Mouse (Mus musculus): ENCODE data around the gene Gm49416.
"Not testable (repeated sequence)": the region's sequence is repeated elsewhere in the genome, so short reads cannot be mapped to it uniquely, and the experiment has no call there.

The Gm49416 gene

GRCm38 (mm10) chr19:8888511-8889385 lies at the start of gene Gm49416, which contains the start of gene 1810009A15Rik:
Gene Gm49416, plus strand, starts transcription at chr19:8888926.
Gene 1810009A15Rik, plus strand, starts transcription at chr19:8888853.
- DNase-seq (ENCODE audit: low spot score in 2 of 2), result peak; percentile 86 to 95

- DNase-seq (ENCODE audit: low spot score in 2 of 2), result no peak
Observed at GRCm38 (mm10) chr19:8839103-8839907, 49.4 kb upstream of the Gm49416 start, which contains the start of gene Gng3. Gene Gng3, minus strand, starts transcription at chr19:8839194.

GRCm38 (mm10) chr19:8839908-8840791 lies 48.6 kb upstream of the Gm49416 start:
- DNase-seq (ENCODE audit: low spot score in 2 of 2), result peak; percentile 65 to 84

GRCm38 (mm10) chr19:8841012-8841411 lies 47.7 kb upstream of the Gm49416 start:
- DNase-seq (ENCODE audit: low spot score in 2 of 2), result no peak

- DNase-seq (ENCODE audit: low spot score in 2 of 2), result peak in 1 of 2 experiments; percentile 43
Observed at GRCm38 (mm10) chr19:8842961-8843360, 45.8 kb upstream of the Gm49416 start.

GRCm38 (mm10) chr19:8844371-8845129 lies 44.2 kb upstream of the Gm49416 start:
- DNase-seq (ENCODE audit: low spot score in 2 of 2), result peak; percentile 68 to 78

GRCm38 (mm10) chr19:8848356-8848755 lies 40.4 kb upstream of the Gm49416 start:
- DNase-seq (ENCODE audit: low spot score in 2 of 2), result no peak

- peak; percentile 25 to 64 for DNase-seq (ENCODE audit: low spot score in 2 of 2)
Observed at GRCm38 (mm10) chr19:8850402-8850901, 38.3 kb upstream of the Gm49416 start, which contains the start of gene Lrrn4cl. Gene Lrrn4cl, plus strand, starts transcription at chr19:8850768.

- no peak for DNase-seq (ENCODE audit: low spot score in 2 of 2)
Observed at GRCm38 (mm10) chr19:8851639-8852038, 37.1 kb upstream of the Gm49416 start.

GRCm38 (mm10) chr19:8852236-8852928 lies 36.3 kb upstream of the Gm49416 start:
- peak in 1 of 2 experiments; percentile 39 for DNase-seq (ENCODE audit: low spot score in 2 of 2)

- no peak for DNase-seq (ENCODE audit: low spot score in 2 of 2)
Observed at GRCm38 (mm10) chr19:8853117-8853516, 35.6 kb upstream of the Gm49416 start.

GRCm38 (mm10) chr19:8857689-8858088 lies 31.0 kb upstream of the Gm49416 start:
- DNase-seq (ENCODE audit: low spot score in 2 of 2), result peak in 1 of 2 experiments; percentile 42

- no peak for DNase-seq (ENCODE audit: low spot score in 2 of 2)
Observed at GRCm38 (mm10) chr19:8859018-8859417, 29.7 kb upstream of the Gm49416 start.

- no peak for DNase-seq (ENCODE audit: low spot score in 2 of 2)
Observed at GRCm38 (mm10) chr19:8864265-8864664, 24.5 kb upstream of the Gm49416 start.

GRCm38 (mm10) chr19:8870381-8870780 lies 18.3 kb upstream of the Gm49416 start:
- DNase-seq (ENCODE audit: low spot score in 2 of 2), result not testable (repeated sequence)

- DNase-seq (ENCODE audit: low spot score in 2 of 2), result no peak
Observed at GRCm38 (mm10) chr19:8870838-8871237, 17.9 kb upstream of the Gm49416 start.

- peak; percentile 96 to 98 for DNase-seq (ENCODE audit: low spot score in 2 of 2)
Observed at GRCm38 (mm10) chr19:8871267-8872186, 17.2 kb upstream of the Gm49416 start, which contains the start of gene Ubxn1. Gene Ubxn1, plus strand, starts transcription at chr19:8871496.

GRCm38 (mm10) chr19:8872266-8872840 lies 16.4 kb upstream of the Gm49416 start:
- peak in 1 of 2 experiments; percentile 13 for DNase-seq (ENCODE audit: low spot score in 2 of 2)

All from urinary bladder, postnatal 36 days (tissue).